Mouse (Mus musculus) natural killer cell, adult 2 months (primary cell): ENCODE data around the gene Micu2.
A peak's percentile ranks its signal among the peaks of the same experiment; 100 is the strongest.
"Not testable (repeated sequence)": the region's sequence is repeated elsewhere in the genome, so short reads cannot be mapped to it uniquely, and the experiment has no call there.

ENCODE experiments used
- DNase-seq, 2 experiments: peaks; one replicate each; pipeline ENCODE4 v3.0.0; 2022; ENCODE audit warnings: low spot score in 2 of 2

Gene Micu2

GRCm38 (mm10) chr14:57961861-57962260, 37.2 kb downstream of the Micu2 start:
- DNase-seq = no peak

GRCm38 (mm10) chr14:57951089-57951488, 48.0 kb downstream of the Micu2 start:
- no peak for DNase-seq

- DNase-seq = no peak
Observed at GRCm38 (mm10) chr14:57945834-57946233, 53.2 kb downstream of the Micu2 start.

- no peak for DNase-seq
Observed at GRCm38 (mm10) chr14:57937297-57937696, 61.8 kb downstream of the Micu2 start.

GRCm38 (mm10) chr14:57934666-57935065, 64.4 kb downstream of the Micu2 start:
- no peak for DNase-seq

- no peak for DNase-seq
Observed at GRCm38 (mm10) chr14:57933608-57934007, 65.5 kb downstream of the Micu2 start.

GRCm38 (mm10) chr14:57932881-57933443, 66.1 kb downstream of the Micu2 start:
- no peak for DNase-seq

- DNase-seq = no peak
Observed at GRCm38 (mm10) chr14:57921428-57922131, 77.5 kb downstream of the Micu2 start.

- DNase-seq = no peak
Observed at GRCm38 (mm10) chr14:57920568-57921310, 78.3 kb downstream of the Micu2 start.

GRCm38 (mm10) chr14:57919148-57919875, 79.8 kb downstream of the Micu2 start:
- DNase-seq = no peak

GRCm38 (mm10) chr14:57915341-57915740, 83.7 kb downstream of the Micu2 start:
- no peak for DNase-seq

- not testable (repeated sequence) for DNase-seq
Observed at GRCm38 (mm10) chr14:57912211-57913007, 86.7 kb downstream of the Micu2 start.

GRCm38 (mm10) chr14:57911787-57912186, 87.3 kb downstream of the Micu2 start:
- DNase-seq = not testable (repeated sequence)

- DNase-seq = no peak
Observed at GRCm38 (mm10) chr14:57911316-57911715, 87.7 kb downstream of the Micu2 start.

- DNase-seq = peak; percentile 81 to 87
Observed at GRCm38 (mm10) chr14:57910501-57911068, 88.5 kb downstream of the Micu2 start.

GRCm38 (mm10) chr14:57909297-57909696, 89.8 kb downstream of the Micu2 start:
- no peak for DNase-seq

GRCm38 (mm10) chr14:57908431-57908830, 90.6 kb downstream of the Micu2 start:
- DNase-seq = peak; percentile 15 to 29

GRCm38 (mm10) chr14:57901998-57902397, 97.1 kb downstream of the Micu2 start:
- no peak for DNase-seq

- no peak for DNase-seq
Observed at GRCm38 (mm10) chr14:57896882-57897281, 102.2 kb downstream of the Micu2 start.

- not testable (repeated sequence) for DNase-seq
Observed at GRCm38 (mm10) chr14:57896088-57896871, 102.8 kb downstream of the Micu2 start.
